22 mouse cellular contexts compared by ENCODE assay signal in the genomic region with DNA sequence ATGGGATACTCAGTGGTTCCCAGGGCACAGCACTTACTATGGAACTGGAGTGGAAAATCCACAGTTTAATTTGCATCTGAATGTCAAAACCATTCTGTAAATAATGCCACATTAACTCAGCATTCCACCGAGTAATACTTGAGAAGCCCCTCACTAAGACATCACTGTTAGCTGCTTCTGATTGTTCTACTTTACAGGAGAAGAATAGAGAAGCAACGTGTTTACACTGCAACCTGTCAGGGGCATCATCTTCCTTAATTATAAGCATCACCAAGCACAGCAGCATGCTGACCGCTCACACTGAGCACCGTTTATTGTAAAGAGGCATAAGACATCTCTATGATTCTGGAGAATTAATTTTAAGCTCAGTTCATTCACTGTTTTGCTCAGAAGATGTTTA. TPM values are rescaled to one million over a fixed set of nuclear protein-coding genes. Genes with fewer than 3 reads are reported as not detected.
DNase-seq lines count a peak whose midpoint lies in the region; ATAC-seq lines count a peak whose summit lies in the region.
"Had no signal": no experiment of that assay in that cellular context is flagged by ENCODE, and none has a peak within 500 bp of the region (broad histone marks: within the 10 kb centered on the region; RNA-seq: fewer than 3 reads in every experiment).

No protein-coding gene starts in this region.

- H3K4me3 ChIP-seq in forebrain, embryonic 12.5 days (replicated peaks) = no peak overlapping the region
- no peak overlapping the region for H3K4me3 ChIP-seq in forebrain, embryonic 10.5 days
- no peak overlapping the region for H3K4me3 ChIP-seq in midbrain, embryonic 13.5 days (replicated peaks)
- H3K4me3 ChIP-seq in midbrain, embryonic 10.5 days = no peak overlapping the region
- no peak overlapping the region for H3K4me3 ChIP-seq in midbrain, embryonic 15.5 days
- H3K4me3 ChIP-seq: heart, embryonic 10.5 days had no signal

- no peak overlapping the region for H3K4me2 ChIP-seq in forebrain, embryonic 12.5 days
- H3K4me2 ChIP-seq in midbrain, embryonic 13.5 days (replicated peaks) = no peak overlapping the region
- 0 out of 2 replicates have a peak overlapping the region, but pooled peaks have one; percentile 11 for H3K4me2 ChIP-seq in midbrain, embryonic 15.5 days
- H3K4me2 ChIP-seq: liver, embryonic 11.5 days had no signal

- peaks cover 9% of the 10 kb centered on the region for H3K36me3 ChIP-seq in forebrain, embryonic 12.5 days (replicated peaks)
- H3K36me3 ChIP-seq in forebrain, embryonic 10.5 days (replicated peaks) = peaks cover 27% of the 10 kb centered on the region
- peaks cover 7% of the 10 kb centered on the region; the same call in 1 of the 2 replicates for H3K36me3 ChIP-seq in midbrain, embryonic 13.5 days
- H3K36me3 ChIP-seq in midbrain, embryonic 10.5 days = peaks cover 26% of the 10 kb centered on the region
- H3K36me3 ChIP-seq in midbrain, embryonic 15.5 days (replicated peaks) = no peaks in the 10 kb centered on the region

- ATAC-seq in forebrain, embryonic 12.5 days (ENCODE audit: low FRiP score) = no peak
- 0 out of 2 replicates have a peak, but pooled peaks have one; percentile 10 for ATAC-seq in midbrain, embryonic 13.5 days
- ATAC-seq in midbrain, embryonic 15.5 days (replicated peaks) = peak; percentile 66
- no peak for ATAC-seq in activated CD4-positive, CD25-positive, alpha-beta regulatory T cell, adult 4 months

- no peak for DNase-seq in forebrain, embryonic 10.5 days (ENCODE audit: extremely low spot score, low spot score)
- DNase-seq in midbrain, embryonic 10.5 days (ENCODE audit: low spot score) = no peak
- DNase-seq in layer of hippocampus, adult 9-11 months = no peak
- DNase-seq in adrenal gland, postnatal 14 days = no peak
- DNase-seq: adrenal gland, postnatal 10 days; cerebellum, adult 11-12 months; cerebellum, postnatal 25 days; embryo, embryonic 11 days; heart, postnatal 10 days; kidney, adult 2 months; kidney, postnatal 25 days; lung, adult 18-20 months; lung, postnatal 14 days; right cerebral cortex, adult 18-20 months; thymus, postnatal 25 days had no signal

- peak overlapping the region; percentile 60; the same call in 1 of the 2 replicates for H3K27ac ChIP-seq in forebrain, embryonic 12.5 days
- no peak overlapping the region for H3K27ac ChIP-seq in forebrain, embryonic 10.5 days
- peak overlapping the region; percentile 61 for H3K27ac ChIP-seq in midbrain, embryonic 13.5 days
- no peak overlapping the region for H3K27ac ChIP-seq in midbrain, embryonic 10.5 days (replicated peaks)
- H3K27ac ChIP-seq in midbrain, embryonic 15.5 days = peak overlapping the region; percentile 40; the same call in 1 of the 2 replicates
- H3K27ac ChIP-seq: heart, embryonic 10.5 days had no signal

- H3K9me3 ChIP-seq in forebrain, embryonic 12.5 days = no peaks in the 10 kb centered on the region
- H3K9me3 ChIP-seq in forebrain, embryonic 10.5 days = peaks cover 11% of the 10 kb centered on the region; the same call in 1 of the 2 replicates
- H3K9me3 ChIP-seq in midbrain, embryonic 13.5 days = no peaks in the 10 kb centered on the region
- H3K9me3 ChIP-seq in midbrain, embryonic 10.5 days (replicated peaks) = no peaks in the 10 kb centered on the region; the same call in 1 of the 2 replicates
- H3K9me3 ChIP-seq in midbrain, embryonic 15.5 days = no peaks in the 10 kb centered on the region
- H3K9me3 ChIP-seq: heart, embryonic 10.5 days had no signal

- H3K9ac ChIP-seq in forebrain, embryonic 12.5 days = no peak overlapping the region
- no peak overlapping the region for H3K9ac ChIP-seq in midbrain, embryonic 13.5 days (replicated peaks)
- no peak overlapping the region for H3K9ac ChIP-seq in midbrain, embryonic 15.5 days

- H3K27me3 ChIP-seq in forebrain, embryonic 12.5 days = no peaks in the 10 kb centered on the region
- H3K27me3 ChIP-seq in forebrain, embryonic 10.5 days (ENCODE audit: poor library complexity, severe bottlenecking) = no peaks in the 10 kb centered on the region
- H3K27me3 ChIP-seq in midbrain, embryonic 13.5 days = no peaks in the 10 kb centered on the region
- H3K27me3 ChIP-seq in midbrain, embryonic 10.5 days (ENCODE audit: low read depth, poor library complexity, severe bottlenecking) = no peaks in the 10 kb centered on the region
- H3K27me3 ChIP-seq in midbrain, embryonic 15.5 days (replicated peaks) = no peaks in the 10 kb centered on the region

- 39% methylated on average over 4 of the region's 4 CpGs for WGBS in forebrain, embryonic 12.5 days
- 84% methylated on average over 4 of the region's 4 CpGs for whole genome bisulfite sequencing in forebrain, embryonic 10.5 days
- 33% methylated on average over 4 of the region's 4 CpGs for WGBS in midbrain, embryonic 13.5 days
- WGBS in midbrain, embryonic 10.5 days = 83% methylated on average over 4 of the region's 4 CpGs
- 31% methylated on average over 4 of the region's 4 CpGs for WGBS in midbrain, embryonic 15.5 days

- peaks cover 50% of the 10 kb centered on the region for H3K4me1 ChIP-seq in forebrain, embryonic 12.5 days
- H3K4me1 ChIP-seq in forebrain, embryonic 10.5 days = peaks cover 42% of the 10 kb centered on the region
- peaks cover 42% of the 10 kb centered on the region for H3K4me1 ChIP-seq in midbrain, embryonic 13.5 days (replicated peaks)
- H3K4me1 ChIP-seq in midbrain, embryonic 10.5 days = peaks cover 28% of the 10 kb centered on the region
- peaks cover 20% of the 10 kb centered on the region for H3K4me1 ChIP-seq in midbrain, embryonic 15.5 days

RNA-seq across cellular contexts. Expression of gene Jam3, which starts 32.3 kb away (rescaled TPM):
- polyA plus RNA-seq in forebrain, embryonic 12.5 days (2016; fragmentation: Nextera tagmentation; extraction: Ambion mirVana) = 146 and 155 TPM in 2 replicates
- 146 and 150 TPM in 2 replicates for polyA plus RNA-seq in forebrain, embryonic 10.5 days (2016; fragmentation: Nextera tagmentation; extraction: Ambion mirVana)
- polyA plus RNA-seq in midbrain, embryonic 13.5 days (2015; fragmentation: Nextera tagmentation; extraction: Ambion mirVana) = 99.8 and 103 TPM in 2 replicates
- polyA plus RNA-seq in midbrain, embryonic 10.5 days (2016; fragmentation: Nextera tagmentation; extraction: Ambion mirVana) = 146 and 147 TPM in 2 replicates
- 52.2 and 53.5 TPM in 2 replicates for polyA plus RNA-seq in midbrain, embryonic 15.5 days (2015; fragmentation: Nextera tagmentation; extraction: Ambion mirVana)
- total RNA-seq in adrenal gland, postnatal 14 days (2021) = 30.9 and 38.4 TPM in 2 replicates
- under 1 TPM in 1 of 2 experiments, not detected in 1; 0.56 TPM for polyA plus RNA-seq in activated CD4-positive, CD25-positive, alpha-beta regulatory T cell, adult 4 months (2017; shearing (Covaris generic))
- total RNA-seq: megakaryocyte, adult 5-6 weeks had no signal

Comparison
In these comparisons a context has a peak if more than half of its experiments do, and no peak if none do; other contexts are left out.
1. H3K27ac ChIP-seq: peak in forebrain, embryonic 12.5 days (single experiment), midbrain, embryonic 13.5 days (single experiment) and midbrain, embryonic 15.5 days (single experiment); none in forebrain, embryonic 10.5 days (single experiment) and midbrain, embryonic 10.5 days (single experiment).
2. ATAC-seq: peak in midbrain, embryonic 13.5 days (single experiment) and midbrain, embryonic 15.5 days (single experiment); none in forebrain, embryonic 12.5 days (single experiment) and activated CD4-positive, CD25-positive, alpha-beta regulatory T cell, adult 4 months (single experiment).
3. RNA of gene Jam3, which starts 32.3 kb away (polyA plus RNA-seq): 146 to 155 TPM in forebrain, embryonic 12.5 days, 146 to 150 TPM in forebrain, embryonic 10.5 days, 146 to 147 TPM in midbrain, embryonic 10.5 days, 99.8 to 103 TPM in midbrain, embryonic 13.5 days and 52.2 to 53.5 TPM in midbrain, embryonic 15.5 days; 0.56 TPM in activated CD4-positive, CD25-positive, alpha-beta regulatory T cell, adult 4 months; every median in the first group is over 10 times any median in the second.